Mouse (Mus musculus): ENCODE measurements around the gene Rcbtb1. TPM values are rescaled to one million over a fixed set of nuclear protein-coding genes. Genes with fewer than 3 reads are reported as not detected.
A peak's percentile ranks its signal among the peaks of the same experiment; 100 is the strongest.

The Rcbtb1 gene
- polyA plus RNA-seq, 1 experiment from 2014 or later, result 39.3 TPM

DNA sequence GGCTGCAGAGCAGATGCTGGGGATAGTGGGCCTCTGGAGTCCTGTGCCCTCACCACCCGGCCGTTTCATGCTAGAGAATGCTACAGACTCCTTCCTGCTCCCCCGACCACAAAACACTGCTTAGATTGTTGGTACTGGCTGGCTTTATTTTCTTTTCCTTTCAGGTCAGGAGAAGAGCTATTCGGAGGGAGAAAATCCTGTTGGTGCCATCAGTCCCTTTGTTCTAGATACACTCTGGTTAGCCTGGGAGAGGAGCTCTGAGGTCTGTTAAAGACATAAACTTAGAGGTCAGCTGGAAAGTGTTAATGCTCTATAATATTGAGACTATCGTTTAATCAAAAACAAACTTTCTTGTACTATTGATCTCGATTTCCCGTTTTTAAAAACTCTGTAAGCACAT is 4.5 kb downstream of the Rcbtb1 start:
- Histone ChIP-seq H3K4me3 (ENCODE audit: low read depth, low read length) (no peak overlapping the region), H3K4me1 (ENCODE audit: control insufficient read depth, insufficient read depth, low read length) (peaks cover 22% of the 10 kb centered on the region), H3K27ac (ENCODE audit: low read depth, low read length) (no peak overlapping the region), H3K36me3 (ENCODE audit: control insufficient read depth, insufficient read depth, low read length) (no peaks in the 10 kb centered on the region), H3K9ac (ENCODE audit: low read depth, low read length) (0 out of 2 replicates have a peak overlapping the region, but pooled peaks have one; percentile 11), H3K4me2 (no peak overlapping the region), H3K9me3 (replicated peaks; ENCODE audit: control insufficient read depth, low read length) (no peaks in the 10 kb centered on the region), H3K27me3 (ENCODE audit: control insufficient read depth, insufficient read depth, low read length) (no peaks in the 10 kb centered on the region)
- 33% methylated on average over 7 of the region's 7 CpGs for WGBS (ENCODE audit: insufficient replicate concordance)
- no peak for ATAC-seq (replicated peaks; ENCODE audit: insufficient number of reproducible peaks, low FRiP score, low TSS enrichment)

DNA sequence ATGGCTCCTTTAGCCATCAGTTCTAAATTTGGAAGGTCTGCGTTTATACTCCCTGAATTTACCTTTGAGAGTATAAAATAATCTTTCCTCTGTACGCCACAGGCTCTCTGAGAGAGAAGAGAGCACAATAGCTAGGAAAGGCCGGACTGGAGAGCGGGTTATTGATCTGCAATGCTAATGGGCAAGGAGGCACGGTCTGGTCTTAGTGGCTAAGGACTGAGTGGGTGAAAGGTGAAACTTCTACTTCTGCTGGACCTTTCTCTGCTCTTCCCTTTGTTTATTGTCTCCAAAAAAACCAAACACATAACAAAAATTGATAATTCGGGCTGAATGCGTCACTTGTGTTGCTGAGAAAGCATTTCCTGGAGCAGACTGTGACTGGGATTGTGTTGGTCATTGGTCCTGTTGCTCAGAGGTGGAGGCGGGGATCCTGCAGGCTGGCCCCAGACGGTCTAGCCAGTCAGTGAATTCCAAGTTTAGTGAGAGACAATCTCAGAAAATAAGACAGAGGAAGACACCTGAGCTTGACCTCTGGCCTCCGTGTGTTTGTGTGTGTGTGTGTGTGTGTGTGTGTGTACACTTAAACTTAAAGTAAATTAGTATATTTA is 5.1 kb downstream of the Rcbtb1 start:
- no peaks in the 10 kb centered on the region for H3K36me3 ChIP-seq (ENCODE audit: control insufficient read depth, insufficient read depth, low read length)
- peaks cover 22% of the 10 kb centered on the region for H3K4me1 ChIP-seq (ENCODE audit: control insufficient read depth, insufficient read depth, low read length)
- 65% methylated on average over 10 of the region's 10 CpGs for WGBS (ENCODE audit: insufficient replicate concordance)
- H3K9me3 ChIP-seq (replicated peaks; ENCODE audit: control insufficient read depth, low read length), result no peaks in the 10 kb centered on the region
- H3K9ac ChIP-seq (ENCODE audit: low read depth, low read length), result no peak overlapping the region
- H3K4me3 ChIP-seq (ENCODE audit: low read depth, low read length), result no peak overlapping the region
- no peak overlapping the region for H3K27ac ChIP-seq (ENCODE audit: low read depth, low read length)
- no peak overlapping the region for H3K4me2 ChIP-seq
- H3K27me3 ChIP-seq (ENCODE audit: control insufficient read depth, insufficient read depth, low read length), result no peaks in the 10 kb centered on the region
- no peak for ATAC-seq (replicated peaks; ENCODE audit: insufficient number of reproducible peaks, low FRiP score, low TSS enrichment)

DNA sequence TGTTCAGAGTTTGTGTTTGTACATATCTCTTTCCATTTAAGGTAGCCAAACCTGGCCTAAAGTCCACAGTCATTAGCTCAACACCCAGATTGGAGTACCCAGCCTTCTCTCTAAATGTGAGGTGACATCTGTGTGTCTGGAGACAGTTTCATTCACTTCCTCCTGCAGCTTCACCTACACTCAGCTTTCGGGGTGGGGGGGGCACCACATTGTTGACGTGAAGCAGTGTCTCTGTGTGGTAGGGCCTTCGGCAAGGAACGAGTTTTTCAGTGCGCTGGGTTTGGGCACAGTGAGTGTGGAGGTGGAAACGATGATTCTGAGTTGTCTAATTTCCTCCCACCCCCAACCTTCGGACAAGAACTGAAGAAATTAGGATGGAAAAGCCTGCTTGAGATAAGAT is 8.0 kb downstream of the Rcbtb1 start:
- Histone ChIP-seq H3K9ac (ENCODE audit: low read depth, low read length) (no peak overlapping the region), H3K27me3 (ENCODE audit: control insufficient read depth, insufficient read depth, low read length) (no peaks in the 10 kb centered on the region), H3K4me3 (ENCODE audit: low read depth, low read length) (no peak overlapping the region), H3K4me1 (ENCODE audit: control insufficient read depth, insufficient read depth, low read length) (peaks cover 15% of the 10 kb centered on the region), H3K9me3 (replicated peaks; ENCODE audit: control insufficient read depth, low read length) (no peaks in the 10 kb centered on the region), H3K27ac (ENCODE audit: low read depth, low read length) (no peak overlapping the region), H3K4me2 (no peak overlapping the region), H3K36me3 (ENCODE audit: control insufficient read depth, insufficient read depth, low read length) (no peaks in the 10 kb centered on the region; the same call in 1 of the 2 replicates)
- ATAC-seq (replicated peaks; ENCODE audit: insufficient number of reproducible peaks, low FRiP score, low TSS enrichment), result no peak
- 89% methylated on average over 7 of the region's 7 CpGs for WGBS (ENCODE audit: insufficient replicate concordance)

DNA sequence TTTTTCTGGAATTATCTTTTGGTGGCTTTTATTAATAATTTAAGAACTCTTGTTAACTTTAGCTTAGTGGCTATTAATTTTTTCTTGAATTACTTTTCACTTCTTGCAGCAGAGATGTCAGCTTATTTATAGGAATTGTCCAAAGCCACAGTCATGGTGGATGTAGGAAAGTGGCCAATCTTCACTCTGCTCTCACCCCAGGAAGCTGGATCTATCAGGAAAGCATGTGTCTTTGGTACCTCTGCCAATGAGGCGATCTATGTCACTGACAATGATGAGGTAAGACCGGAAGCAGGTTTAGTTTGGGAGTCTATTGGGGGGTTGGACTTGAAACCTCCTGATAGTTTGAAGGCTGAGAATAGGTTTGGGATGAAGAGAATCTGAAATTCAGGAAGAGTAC is 8.8 kb downstream of the Rcbtb1 start:
- H3K9ac ChIP-seq (ENCODE audit: low read depth, low read length), result no peak overlapping the region
- H3K9me3 ChIP-seq (replicated peaks; ENCODE audit: control insufficient read depth, low read length), result no peaks in the 10 kb centered on the region
- 90% methylated on average over 2 of the region's 2 CpGs for WGBS (ENCODE audit: insufficient replicate concordance)
- H3K27me3 ChIP-seq (ENCODE audit: control insufficient read depth, insufficient read depth, low read length), result no peaks in the 10 kb centered on the region
- no peaks in the 10 kb centered on the region; the same call in 1 of the 2 replicates for H3K36me3 ChIP-seq (ENCODE audit: control insufficient read depth, insufficient read depth, low read length)
- peaks cover 7% of the 10 kb centered on the region for H3K4me1 ChIP-seq (ENCODE audit: control insufficient read depth, insufficient read depth, low read length)
- no peak overlapping the region for H3K27ac ChIP-seq (ENCODE audit: low read depth, low read length)
- ATAC-seq (replicated peaks; ENCODE audit: insufficient number of reproducible peaks, low FRiP score, low TSS enrichment), result no peak
- H3K4me2 ChIP-seq, result no peak overlapping the region
- no peak overlapping the region for H3K4me3 ChIP-seq (ENCODE audit: low read depth, low read length)

DNA sequence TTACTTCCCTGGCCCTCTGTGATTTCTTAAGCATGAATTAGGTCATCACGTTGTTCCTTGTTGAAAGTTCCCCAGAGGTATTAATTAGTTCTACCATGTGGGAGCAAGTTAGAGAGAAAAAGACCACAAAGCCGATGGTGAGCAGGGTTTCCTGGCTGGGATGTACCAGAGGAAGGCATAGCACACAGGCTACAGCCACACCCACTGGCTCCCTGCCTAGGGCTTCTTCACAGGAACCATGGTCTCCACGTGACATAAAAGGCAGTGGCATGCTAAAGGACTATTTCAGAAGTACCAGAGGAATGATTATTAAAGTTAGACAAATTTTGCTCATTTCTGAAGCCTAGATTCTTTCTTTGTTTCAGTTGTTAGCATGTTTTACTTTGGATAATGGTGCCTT is 18.2 kb downstream of the Rcbtb1 start:
- H3K9ac ChIP-seq (ENCODE audit: low read depth, low read length), result no peak overlapping the region
- WGBS (ENCODE audit: insufficient replicate concordance), result 82% methylated on average over 3 of the region's 3 CpGs
- H3K27me3 ChIP-seq (ENCODE audit: control insufficient read depth, insufficient read depth, low read length), result no peaks in the 10 kb centered on the region
- no peak for ATAC-seq (replicated peaks; ENCODE audit: insufficient number of reproducible peaks, low FRiP score, low TSS enrichment)
- H3K36me3 ChIP-seq (ENCODE audit: control insufficient read depth, insufficient read depth, low read length), result peaks cover 9% of the 10 kb centered on the region
- H3K4me2 ChIP-seq, result no peak overlapping the region
- H3K27ac ChIP-seq (ENCODE audit: low read depth, low read length), result no peak overlapping the region
- H3K4me3 ChIP-seq (ENCODE audit: low read depth, low read length), result no peak overlapping the region
- no peaks in the 10 kb centered on the region for H3K4me1 ChIP-seq (ENCODE audit: control insufficient read depth, insufficient read depth, low read length)
- H3K9me3 ChIP-seq (replicated peaks; ENCODE audit: control insufficient read depth, low read length), result no peaks in the 10 kb centered on the region

DNA sequence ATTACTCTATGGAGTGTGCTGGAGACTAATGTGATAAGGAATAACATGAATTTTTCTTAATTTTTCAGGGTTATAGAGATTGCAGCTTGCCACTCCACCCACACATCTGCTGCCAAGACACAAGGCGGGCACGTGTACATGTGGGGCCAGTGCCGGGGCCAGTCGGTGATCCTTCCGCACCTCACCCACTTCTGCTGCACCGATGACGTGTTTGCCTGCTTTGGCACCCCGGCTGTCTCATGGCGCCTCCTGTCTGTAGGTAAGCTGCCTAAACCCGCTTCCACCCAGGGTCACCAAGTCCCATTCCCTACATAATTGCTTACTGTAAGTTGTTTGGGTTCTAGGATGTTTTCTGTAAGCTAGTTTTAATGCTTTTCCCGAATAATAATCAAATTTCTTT is 25.2 kb downstream of the Rcbtb1 start:
- Histone ChIP-seq H3K4me2 (no peak overlapping the region), H3K4me3 (ENCODE audit: low read depth, low read length) (no peak overlapping the region), H3K4me1 (ENCODE audit: control insufficient read depth, insufficient read depth, low read length) (no peaks in the 10 kb centered on the region), H3K36me3 (ENCODE audit: control insufficient read depth, insufficient read depth, low read length) (peaks cover 6% of the 10 kb centered on the region), H3K27me3 (ENCODE audit: control insufficient read depth, insufficient read depth, low read length) (no peaks in the 10 kb centered on the region), H3K27ac (ENCODE audit: low read depth, low read length) (no peak overlapping the region), H3K9ac (ENCODE audit: low read depth, low read length) (no peak overlapping the region), H3K9me3 (replicated peaks; ENCODE audit: control insufficient read depth, low read length) (no peaks in the 10 kb centered on the region)
- ATAC-seq (replicated peaks; ENCODE audit: insufficient number of reproducible peaks, low FRiP score, low TSS enrichment), result no peak
- WGBS (ENCODE audit: insufficient replicate concordance), result 96% methylated on average over 11 of the region's 11 CpGs

DNA sequence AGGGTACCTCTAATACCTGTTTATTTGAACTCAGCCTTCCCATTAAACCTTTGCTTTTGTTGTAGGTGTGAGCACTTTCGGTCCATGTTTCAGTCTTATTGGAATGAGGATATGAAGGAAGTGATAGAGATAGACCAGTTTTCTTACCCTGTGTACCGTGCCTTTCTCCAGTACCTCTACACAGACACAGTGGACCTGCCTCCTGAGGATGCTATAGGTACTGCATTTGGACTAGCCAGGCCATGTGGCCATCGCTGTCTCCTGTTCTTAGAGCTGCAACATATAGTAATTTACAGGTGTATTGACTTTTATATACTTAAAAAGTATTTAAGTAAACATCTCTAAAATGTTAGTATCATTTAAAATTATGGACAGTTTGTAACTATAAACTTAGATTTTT is 28.8 kb downstream of the Rcbtb1 start:
- no peaks in the 10 kb centered on the region for H3K9me3 ChIP-seq (replicated peaks; ENCODE audit: control insufficient read depth, low read length)
- WGBS (ENCODE audit: insufficient replicate concordance), result 92% methylated on average over 3 of the region's 3 CpGs
- ATAC-seq (replicated peaks; ENCODE audit: insufficient number of reproducible peaks, low FRiP score, low TSS enrichment), result no peak
- no peak overlapping the region for H3K9ac ChIP-seq (ENCODE audit: low read depth, low read length)
- H3K27me3 ChIP-seq (ENCODE audit: control insufficient read depth, insufficient read depth, low read length), result no peaks in the 10 kb centered on the region; the same call in 1 of the 2 replicates
- no peak overlapping the region for H3K4me3 ChIP-seq (ENCODE audit: low read depth, low read length)
- peaks cover 7% of the 10 kb centered on the region for H3K36me3 ChIP-seq (ENCODE audit: control insufficient read depth, insufficient read depth, low read length)
- no peak overlapping the region for H3K4me2 ChIP-seq
- no peak overlapping the region for H3K27ac ChIP-seq (ENCODE audit: low read depth, low read length)
- H3K4me1 ChIP-seq (ENCODE audit: control insufficient read depth, insufficient read depth, low read length), result no peaks in the 10 kb centered on the region

DNA sequence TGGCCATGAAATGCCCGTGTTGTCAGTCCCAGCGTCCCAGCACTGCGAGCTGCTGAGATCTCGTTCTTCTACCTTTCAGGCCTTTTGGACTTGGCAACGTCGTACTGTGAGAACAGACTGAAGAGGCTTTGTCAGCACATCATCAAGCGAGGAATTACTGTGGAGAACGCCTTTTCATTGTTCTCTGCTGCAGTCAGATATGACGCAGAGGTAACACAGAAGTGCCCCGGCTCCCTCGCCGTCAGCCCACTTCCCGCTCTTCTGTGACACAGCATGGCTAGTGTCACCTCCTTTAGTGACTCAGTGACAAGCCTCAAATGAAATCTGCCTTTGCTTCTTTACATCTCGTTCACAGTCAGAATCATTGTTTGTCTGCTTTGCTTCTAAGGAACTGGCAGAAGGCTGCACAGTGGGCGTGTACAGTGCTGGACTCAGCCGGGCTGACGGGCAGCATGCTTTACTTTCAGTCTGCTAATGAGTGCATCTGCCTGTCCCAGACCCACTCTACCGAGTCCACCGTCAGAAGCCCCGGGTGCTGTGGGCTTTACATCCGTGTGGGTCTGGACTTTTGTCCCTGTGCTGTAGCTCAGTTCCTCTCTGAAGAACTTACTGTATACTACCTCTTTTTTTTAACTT is 29.4 kb downstream of the Rcbtb1 start:
- Histone ChIP-seq H3K36me3 (ENCODE audit: control insufficient read depth, insufficient read depth, low read length) (peaks cover 10% of the 10 kb centered on the region), H3K27ac (ENCODE audit: low read depth, low read length) (no peak overlapping the region), H3K4me1 (ENCODE audit: control insufficient read depth, insufficient read depth, low read length) (no peaks in the 10 kb centered on the region), H3K9ac (ENCODE audit: low read depth, low read length) (no peak overlapping the region), H3K27me3 (ENCODE audit: control insufficient read depth, insufficient read depth, low read length) (no peaks in the 10 kb centered on the region; the same call in 1 of the 2 replicates), H3K4me3 (ENCODE audit: low read depth, low read length) (no peak overlapping the region), H3K4me2 (no peak overlapping the region), H3K9me3 (replicated peaks; ENCODE audit: control insufficient read depth, low read length) (no peaks in the 10 kb centered on the region)
- 60% methylated on average over 21 of the region's 21 CpGs for WGBS (ENCODE audit: insufficient replicate concordance)
- no peak for ATAC-seq (replicated peaks; ENCODE audit: insufficient number of reproducible peaks, low FRiP score, low TSS enrichment)

DNA sequence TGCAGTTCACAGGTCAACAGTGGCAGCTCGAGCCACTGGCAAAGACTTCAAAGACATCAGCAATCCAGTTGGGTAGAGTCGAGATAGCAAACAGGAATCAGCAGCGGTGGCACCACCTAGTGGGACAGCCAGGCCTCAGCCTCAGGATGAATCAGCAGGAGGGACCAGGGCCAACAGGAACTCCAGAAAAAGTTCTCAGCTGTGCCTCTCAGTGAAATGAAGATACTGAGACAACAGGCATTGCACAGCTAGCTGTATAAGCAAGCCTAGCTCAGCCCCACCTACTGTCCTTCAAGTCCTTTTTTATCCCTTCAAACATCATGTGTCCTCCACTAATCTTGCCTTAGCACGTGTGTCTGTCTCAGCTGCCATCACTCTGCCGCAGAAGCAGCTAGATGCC is 31.0 kb downstream of the Rcbtb1 start:
- H3K27ac ChIP-seq (ENCODE audit: low read depth, low read length), result no peak overlapping the region
- H3K27me3 ChIP-seq (ENCODE audit: control insufficient read depth, insufficient read depth, low read length), result no peaks in the 10 kb centered on the region; the same call in 1 of the 2 replicates
- peaks cover 12% of the 10 kb centered on the region for H3K36me3 ChIP-seq (ENCODE audit: control insufficient read depth, insufficient read depth, low read length)
- no peaks in the 10 kb centered on the region for H3K4me1 ChIP-seq (ENCODE audit: control insufficient read depth, insufficient read depth, low read length)
- 55% methylated on average over 5 of the region's 5 CpGs for WGBS (ENCODE audit: insufficient replicate concordance)
- H3K9ac ChIP-seq (ENCODE audit: low read depth, low read length), result no peak overlapping the region
- no peaks in the 10 kb centered on the region for H3K9me3 ChIP-seq (replicated peaks; ENCODE audit: control insufficient read depth, low read length)
- no peak overlapping the region for H3K4me2 ChIP-seq
- ATAC-seq (replicated peaks; ENCODE audit: insufficient number of reproducible peaks, low FRiP score, low TSS enrichment), result no peak
- no peak overlapping the region for H3K4me3 ChIP-seq (ENCODE audit: low read depth, low read length)
